Mouse (Mus musculus): Measurements from ENCODE around the gene Gpc1.

The Gpc1 gene

DNA sequence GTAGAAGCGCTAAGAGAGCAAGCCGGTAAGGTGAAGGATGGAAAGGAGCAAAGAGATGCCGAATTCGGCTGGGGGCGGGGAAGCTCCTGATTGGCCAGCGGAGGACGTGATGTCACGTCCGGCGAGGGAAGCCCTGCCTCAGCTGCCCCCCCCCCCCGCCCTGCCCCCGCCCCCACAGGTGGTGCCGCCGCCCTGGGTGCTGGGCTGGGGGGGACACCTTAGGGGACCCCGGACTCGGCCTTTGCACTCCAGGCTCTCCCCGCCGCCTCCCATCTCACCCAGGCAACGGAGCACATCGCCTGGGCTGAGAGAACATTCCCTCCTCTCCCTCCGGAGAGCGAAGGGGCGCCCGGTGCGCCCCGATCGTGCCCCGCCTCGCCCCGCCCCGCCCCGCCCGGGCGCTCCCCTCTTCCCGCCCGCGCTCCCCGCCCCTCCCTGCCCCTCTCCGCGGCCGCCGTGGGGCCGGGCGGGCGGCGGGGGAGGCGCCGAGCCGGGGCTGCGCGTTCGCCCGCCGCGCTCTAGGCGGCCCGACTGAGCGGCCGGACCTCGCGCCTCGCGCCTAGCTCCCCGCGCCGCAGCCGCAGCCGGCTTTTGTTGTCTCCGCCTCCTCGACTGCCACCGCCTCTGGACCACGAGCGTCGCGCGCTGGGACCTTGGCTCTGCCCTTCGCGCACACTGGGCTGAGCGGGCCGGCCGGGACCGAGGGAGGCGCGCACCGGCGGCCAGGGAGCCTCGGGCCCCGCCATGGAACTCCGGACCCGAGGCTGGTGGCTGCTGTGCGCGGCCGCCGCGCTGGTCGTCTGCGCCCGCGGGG is at the start of gene Gpc1:
TSS of gene Gpc1 (plus strand) at position 458 of the 814 bp plus-strand sequence.
- DNase-seq (ENCODE audit: low spot score), result peak; percentile 58

DNA sequence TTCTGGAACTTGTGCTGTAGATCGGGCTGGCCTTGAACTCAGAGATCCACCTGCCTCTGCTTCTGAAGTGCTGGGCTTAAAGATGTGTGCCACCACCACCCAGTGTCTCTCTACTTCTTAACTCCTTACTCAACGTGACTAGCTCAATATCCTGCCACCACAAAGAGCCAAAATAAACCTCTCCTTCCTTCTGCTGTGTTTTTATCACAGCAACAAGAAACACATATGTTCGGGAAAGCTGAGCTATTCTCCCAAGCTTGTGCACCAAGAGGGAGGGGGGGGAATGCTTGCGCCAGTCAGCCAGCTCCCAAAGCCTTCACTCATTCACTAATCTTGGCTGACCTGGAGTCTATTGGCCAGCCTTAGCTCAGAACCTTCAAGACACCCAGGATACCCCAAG is 49.6 kb upstream of the Gpc1 start:
- no peak for DNase-seq (ENCODE audit: low spot score)

GRCm38 (mm10) chr1:92782587-92782986 is 48.9 kb upstream of the Gpc1 start:
- DNase-seq (ENCODE audit: low spot score), result no peak

GRCm38 (mm10) chr1:92787221-92787620 is 44.2 kb upstream of the Gpc1 start:
- no peak for DNase-seq (ENCODE audit: low spot score)

DNA sequence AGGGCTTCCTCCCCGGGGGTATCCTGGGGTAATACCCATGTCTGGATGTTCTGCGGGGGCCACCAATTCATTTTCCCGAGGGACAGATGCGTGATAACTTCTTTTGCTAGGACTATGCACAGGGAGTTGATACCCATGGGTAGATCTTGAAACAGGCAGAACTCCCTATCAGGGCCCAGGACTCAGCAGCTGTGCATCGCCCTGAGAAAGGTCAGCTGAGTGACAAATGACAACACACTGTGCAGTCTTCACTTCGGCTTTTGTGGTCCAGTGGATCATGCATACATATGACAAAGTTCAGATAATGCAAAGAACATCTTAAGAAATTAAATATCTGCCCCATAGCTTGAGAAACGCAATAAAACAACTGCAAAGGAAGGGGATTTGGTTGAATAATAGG is 43.4 kb upstream of the Gpc1 start:
- DNase-seq (ENCODE audit: low spot score), result no peak

DNA sequence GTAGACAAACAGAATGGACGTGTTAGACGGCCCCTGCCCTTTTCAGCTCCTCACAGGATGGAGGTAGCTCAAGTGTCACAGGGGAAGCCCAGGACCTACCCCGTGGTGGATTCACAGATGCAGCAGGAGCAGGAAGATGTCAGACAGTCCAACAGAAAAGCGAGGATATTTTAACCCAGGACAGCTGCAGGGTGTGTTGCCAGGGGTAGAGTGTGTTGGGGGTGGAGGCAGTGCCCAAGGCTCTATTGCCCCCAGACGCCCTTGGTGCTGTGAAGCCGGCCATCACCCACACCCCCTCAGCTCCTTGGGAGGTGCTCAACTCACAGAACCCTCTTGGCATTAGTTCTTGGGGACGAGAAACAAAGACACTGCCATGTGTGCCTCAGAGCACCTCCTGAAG is 40.8 kb upstream of the Gpc1 start:
- DNase-seq (ENCODE audit: low spot score), result no peak

- DNase-seq (ENCODE audit: low spot score), result no peak
Measured at GRCm38 (mm10) chr1:92791070-92791831, 40.2 kb upstream of the Gpc1 start.

DNA sequence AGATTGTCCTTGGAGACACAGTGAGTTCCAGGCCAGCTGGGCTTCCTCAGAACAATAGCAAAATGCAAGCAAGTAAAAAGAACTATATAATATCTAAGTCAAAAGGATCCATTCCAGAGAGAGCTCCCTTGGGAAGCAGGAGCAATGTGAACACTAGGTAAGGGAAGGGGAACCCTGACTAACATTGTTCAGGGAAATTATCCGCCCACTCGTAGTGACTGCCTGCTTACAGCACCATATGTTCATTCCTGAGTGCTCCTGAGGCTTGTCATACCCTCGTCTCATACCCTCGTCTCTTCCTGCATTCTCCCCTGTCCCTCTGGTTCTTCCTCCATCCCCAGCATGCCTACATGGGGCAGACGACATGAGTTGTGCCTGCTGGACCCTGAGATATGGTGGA is 37.7 kb upstream of the Gpc1 start:
- DNase-seq (ENCODE audit: low spot score), result no peak

- no peak for DNase-seq (ENCODE audit: low spot score)
Measured at GRCm38 (mm10) chr1:92798425-92798824, 33.0 kb upstream of the Gpc1 start.

DNA sequence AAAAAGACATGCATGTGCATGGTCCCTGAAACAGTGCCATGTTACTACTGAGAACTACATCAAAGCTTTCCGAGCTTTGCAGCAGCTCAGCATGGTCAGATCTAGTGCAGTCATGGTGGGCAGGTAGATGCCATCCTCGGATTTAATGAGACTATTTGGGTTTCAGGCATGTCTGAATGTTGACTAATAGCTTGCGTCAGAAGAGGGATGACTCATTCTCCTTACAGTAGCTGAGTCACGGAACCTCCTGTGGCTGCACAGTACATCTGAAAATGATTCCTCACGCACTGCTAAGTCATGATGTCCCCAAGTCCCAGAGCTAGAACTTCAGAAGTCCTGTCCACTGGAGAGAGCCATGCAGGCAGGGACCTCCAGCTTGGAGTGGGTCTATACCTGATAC is 31.8 kb upstream of the Gpc1 start:
- peak; percentile 70 for DNase-seq (ENCODE audit: low spot score)

GRCm38 (mm10) chr1:92802362-92802761 is 29.1 kb upstream of the Gpc1 start:
- peak; percentile 34 for DNase-seq (ENCODE audit: low spot score)

- DNase-seq (ENCODE audit: low spot score), result no peak
Measured at GRCm38 (mm10) chr1:92803376-92803775, 28.1 kb upstream of the Gpc1 start.

GRCm38 (mm10) chr1:92805181-92805580 is 26.3 kb upstream of the Gpc1 start:
- DNase-seq (ENCODE audit: low spot score), result no peak

DNA sequence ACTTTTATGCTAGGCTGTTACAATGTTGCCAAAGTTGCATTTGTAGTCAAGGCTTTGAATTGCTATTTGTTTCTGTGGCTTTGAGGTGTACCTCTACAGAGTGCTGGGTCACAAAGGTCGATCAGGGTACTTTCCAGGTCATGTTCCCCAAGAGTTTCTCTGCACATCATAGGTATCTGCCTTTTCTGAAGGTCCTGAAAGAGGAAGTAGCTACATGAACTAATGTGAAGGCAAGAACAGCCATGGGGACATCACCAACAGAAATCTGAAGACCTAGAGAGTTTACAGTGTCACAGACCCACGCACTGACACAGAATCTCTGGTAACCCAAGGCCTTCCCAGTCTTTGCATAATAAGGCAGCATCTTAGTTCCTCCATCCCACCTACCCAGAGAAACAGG is 25.6 kb upstream of the Gpc1 start:
- DNase-seq (ENCODE audit: low spot score), result no peak

GRCm38 (mm10) chr1:92806720-92807119 is 24.7 kb upstream of the Gpc1 start:
- no peak for DNase-seq (ENCODE audit: low spot score)

DNA sequence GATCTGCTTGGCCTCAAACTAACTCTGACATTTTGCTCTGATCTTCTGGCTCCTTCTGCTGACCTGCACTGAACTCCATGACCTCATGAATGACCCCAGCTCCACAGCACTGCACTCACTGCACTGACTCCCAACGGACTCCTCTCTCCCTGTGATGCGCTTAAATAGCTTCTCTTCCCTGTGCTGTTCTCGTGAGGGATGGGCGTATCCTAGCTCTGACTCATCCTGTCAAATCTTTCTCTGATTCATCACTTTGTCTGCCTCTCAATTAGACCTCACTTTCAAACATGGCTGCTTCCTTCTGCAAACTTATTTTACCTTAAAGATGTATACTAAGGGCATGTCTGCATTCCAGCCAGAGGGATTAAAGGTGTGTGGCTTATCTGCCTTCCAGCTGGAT is 21.8 kb upstream of the Gpc1 start:
- DNase-seq (ENCODE audit: low spot score), result no peak

GRCm38 (mm10) chr1:92814319-92814718 is 17.1 kb upstream of the Gpc1 start:
- DNase-seq (ENCODE audit: low spot score), result no peak

- peak; percentile 69 for DNase-seq (ENCODE audit: low spot score)
Measured at GRCm38 (mm10) chr1:92815100-92815499, 16.3 kb upstream of the Gpc1 start.

- peak; percentile 67 for DNase-seq (ENCODE audit: low spot score)
Measured at GRCm38 (mm10) chr1:92815756-92816294, 15.6 kb upstream of the Gpc1 start.

DNA sequence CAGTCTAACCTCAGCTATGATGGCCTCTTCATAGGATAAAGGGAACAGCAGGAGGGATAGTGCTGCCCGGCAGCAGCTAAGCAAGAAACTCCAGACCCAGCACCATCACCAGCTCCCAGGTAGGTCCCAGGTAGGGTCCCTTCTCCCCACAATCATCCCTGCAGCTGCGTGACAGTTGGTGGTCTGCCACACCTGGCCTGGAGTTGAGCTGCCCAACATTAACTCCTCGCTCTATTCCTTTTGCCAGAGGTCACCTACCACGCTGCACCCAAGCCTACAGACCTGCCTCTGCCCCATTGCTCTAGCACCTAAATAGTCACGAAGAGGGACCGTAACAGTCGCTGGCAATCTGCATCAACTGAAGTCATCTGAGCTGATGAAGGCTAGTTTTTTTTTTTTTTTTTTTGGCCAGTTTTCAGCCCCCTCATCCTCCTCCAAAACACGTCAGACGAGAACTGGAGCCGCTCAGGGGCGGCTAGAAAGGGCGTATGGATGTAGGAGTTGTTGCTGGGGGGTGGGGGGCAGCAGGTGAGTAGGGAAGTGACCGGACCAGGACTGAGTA is 738 bp upstream of the Gpc1 start:
- no peak for DNase-seq (ENCODE audit: low spot score)

DNA sequence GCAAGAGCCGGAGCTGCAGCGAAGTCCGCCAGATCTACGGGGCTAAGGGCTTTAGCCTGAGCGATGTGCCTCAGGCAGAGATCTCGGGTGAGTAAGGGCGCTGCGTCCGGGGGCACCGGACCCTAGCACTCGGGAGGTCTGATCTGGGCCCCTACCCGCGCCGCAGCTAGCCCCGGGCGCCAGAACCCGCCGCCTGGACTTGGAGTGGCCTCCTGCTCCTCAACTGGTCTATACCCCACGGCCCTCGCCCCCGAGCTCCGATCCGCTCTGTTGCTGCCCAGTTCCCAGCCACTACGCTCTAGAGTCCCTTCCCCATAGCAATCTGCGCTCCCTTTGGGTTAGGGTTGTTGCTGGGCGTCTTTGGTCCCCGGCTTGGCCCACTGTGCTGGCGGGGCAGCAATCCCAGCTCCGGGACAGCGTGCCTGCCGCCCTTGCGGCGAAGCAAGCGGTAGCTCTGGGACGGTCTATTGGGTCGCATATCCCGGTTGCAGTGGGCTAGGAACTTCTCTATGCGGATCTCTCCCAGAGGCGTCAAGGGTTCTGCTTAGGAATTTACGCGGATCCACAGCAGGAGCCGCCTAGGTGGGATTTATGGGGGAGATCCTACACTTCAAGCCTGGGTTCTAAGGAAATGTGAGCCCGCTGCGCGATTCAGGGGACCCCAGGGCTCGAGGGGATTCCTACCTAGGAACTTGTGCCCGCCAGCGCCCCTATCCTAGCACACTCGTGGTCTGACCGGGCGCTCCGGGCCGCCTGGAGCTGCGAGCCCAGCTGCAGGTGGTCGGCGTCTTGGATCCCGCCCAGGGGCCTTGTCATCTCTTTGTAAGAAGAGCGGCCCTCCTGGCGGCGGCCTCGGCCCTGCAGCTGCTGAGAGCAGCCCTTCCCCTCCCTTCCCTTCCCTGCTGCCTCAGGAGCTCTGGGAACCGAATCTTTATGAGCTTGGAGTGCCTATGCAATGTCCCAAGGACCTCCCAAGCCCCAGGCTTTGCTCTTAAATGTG is 866 bp downstream of the Gpc1 start:
- DNase-seq (ENCODE audit: low spot score), result peak; percentile 34

Measured in adipocyte (in vitro differentiated cells).